Mouse (Mus musculus): ENCODE data around the gene Cldn34d.

Cldn34d gene

GRCm38 (mm10) chrX:76602824-76603223 lies at the start of gene Cldn34d:
TSS of gene Cldn34d (minus strand) at chrX:76602924.
- no peak for DNase-seq (ENCODE audit: low spot score in 2 of 2)

DNA sequence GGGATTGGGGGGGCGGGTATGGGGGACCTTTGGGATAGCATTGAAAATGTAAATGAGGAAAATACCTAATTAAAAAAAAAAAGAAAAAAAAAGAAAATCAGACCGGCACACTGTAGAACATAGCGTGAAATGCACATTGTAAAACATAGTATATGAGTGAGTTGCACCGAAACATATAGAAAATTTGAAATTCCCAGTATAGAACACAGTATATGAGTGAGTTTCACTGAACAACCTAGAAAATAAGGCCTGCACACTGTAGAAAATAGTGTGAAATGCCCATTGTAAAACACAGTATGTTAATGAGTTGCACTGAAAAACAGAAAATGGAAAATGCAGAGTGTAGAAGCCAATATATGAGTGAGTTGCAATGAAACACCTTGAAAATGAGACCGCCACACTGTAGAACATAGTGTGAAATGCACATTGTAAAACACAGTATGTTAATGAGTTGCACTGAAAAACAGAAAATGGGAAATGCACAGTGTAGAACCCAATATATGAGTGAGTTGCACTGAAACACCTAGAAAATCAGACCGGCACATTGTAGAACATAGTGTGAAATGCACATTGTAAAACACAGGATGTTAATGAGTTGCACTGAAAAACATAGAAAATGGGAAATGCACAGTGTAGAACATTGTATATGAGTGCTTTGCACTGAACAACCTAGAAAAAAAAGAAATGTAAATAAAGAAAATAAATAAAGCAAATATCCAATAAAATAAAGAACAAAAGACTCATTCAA lies 4.1 kb downstream of the Cldn34d start:
- DNase-seq (ENCODE audit: low spot score in 2 of 2) = peak in 1 of 2 experiments; percentile 0

Data from right cerebral cortex, postnatal 36 days (tissue).